Mouse (Mus musculus) activated CD4-positive, CD25-positive, alpha-beta regulatory T cell, adult 4 months (primary cell): ENCODE results near the gene Baiap2. TPM values are rescaled to one million over a fixed set of nuclear protein-coding genes. Genes with fewer than 3 reads are reported as not detected.

Experiments used
- ATAC-seq: one replicate; pipeline ENCODE4 v1.8.0; 2017
- polyA plus RNA-seq, 2 experiments: library from polyadenylated mRNA; unstranded; fragments of 100-300 nt; shearing (Covaris generic); gene quantifications; one replicate each; pipeline ENCODE4 v1.2.1; 2017

Baiap2 gene
- polyA plus RNA-seq, 2 experiments from 2014 or later = 6.9 to 12.0 TPM

DNA sequence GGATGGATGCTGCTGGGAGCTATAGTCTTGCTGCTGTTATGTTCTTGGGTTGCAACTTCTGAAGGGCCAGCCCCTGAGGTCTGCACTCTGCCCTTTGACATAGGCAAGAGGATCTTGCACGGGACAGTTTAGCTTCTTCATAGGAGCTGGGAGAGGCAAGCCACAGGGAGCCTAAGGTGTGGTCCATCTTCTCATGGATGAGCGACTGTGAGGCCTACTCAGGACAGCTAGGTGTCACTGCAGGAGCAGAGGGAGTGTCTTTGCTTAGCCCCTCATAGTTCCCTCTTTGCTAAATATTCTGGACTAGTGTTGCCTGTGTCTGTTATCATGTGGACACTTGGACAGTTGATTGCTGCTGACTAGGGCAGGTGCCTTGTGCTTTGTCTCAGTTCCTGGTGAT, 5.3 kb downstream of the Baiap2 start:
- no peak for ATAC-seq

DNA sequence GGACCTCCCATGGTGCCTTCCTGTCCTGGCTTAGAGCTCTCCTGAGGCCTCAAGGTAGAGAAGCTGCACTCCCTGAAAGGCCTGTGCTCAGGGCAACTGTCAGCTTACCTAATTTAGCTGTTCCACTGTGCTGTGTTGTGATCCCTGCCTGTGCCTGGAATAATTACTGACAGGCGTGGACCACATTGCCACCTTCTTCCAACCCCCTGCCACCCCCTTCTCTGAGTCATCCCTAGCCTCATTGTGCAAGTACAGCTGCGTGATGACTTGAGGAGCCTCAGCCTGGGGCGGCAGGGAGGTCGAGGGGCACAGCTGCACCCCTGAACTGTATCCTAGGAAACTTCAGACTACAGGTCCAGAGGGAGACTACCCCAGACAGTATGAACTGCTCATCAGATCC, 5.7 kb downstream of the Baiap2 start:
- ATAC-seq = no peak

DNA sequence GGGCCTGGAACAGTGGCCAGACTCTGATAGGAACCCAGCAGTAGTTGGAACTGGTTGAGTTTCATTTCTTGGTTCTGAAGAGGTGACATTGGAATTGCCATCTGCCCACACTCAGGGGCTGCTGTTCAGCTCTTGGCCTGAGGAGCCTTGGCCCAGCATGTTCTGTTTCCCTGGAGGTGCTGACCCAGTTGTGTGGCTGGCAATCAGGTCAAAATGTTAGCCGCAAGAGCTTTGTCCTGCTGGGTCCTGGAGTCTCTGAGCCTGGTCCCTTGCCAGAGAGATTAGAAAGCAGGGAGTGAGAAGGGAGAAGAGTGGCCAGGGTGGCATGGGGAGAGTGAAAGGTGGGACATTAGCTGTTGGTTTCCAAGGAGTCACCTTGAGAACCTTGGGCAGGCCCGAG, 6.2 kb downstream of the Baiap2 start:
- ATAC-seq = no peak

DNA sequence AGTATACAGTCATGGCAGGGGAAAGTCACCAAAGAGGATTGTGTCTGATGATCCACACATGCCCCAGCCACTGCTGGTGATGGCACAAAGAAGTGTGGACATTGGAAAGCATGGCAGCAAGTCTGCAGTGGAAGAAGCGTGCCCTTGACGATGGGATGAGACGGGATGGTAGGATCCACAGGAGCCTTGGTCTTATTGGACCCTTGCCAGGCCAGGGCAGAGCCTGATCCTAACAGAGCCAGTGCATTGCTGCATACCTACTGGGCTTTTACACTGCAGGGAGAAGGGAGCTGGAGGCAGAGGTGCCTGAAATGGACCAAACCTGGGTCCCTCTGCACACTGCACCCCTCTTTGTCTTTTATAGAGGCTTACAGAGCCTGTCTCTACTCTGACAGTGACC, 8.0 kb downstream of the Baiap2 start:
- ATAC-seq = no peak

DNA sequence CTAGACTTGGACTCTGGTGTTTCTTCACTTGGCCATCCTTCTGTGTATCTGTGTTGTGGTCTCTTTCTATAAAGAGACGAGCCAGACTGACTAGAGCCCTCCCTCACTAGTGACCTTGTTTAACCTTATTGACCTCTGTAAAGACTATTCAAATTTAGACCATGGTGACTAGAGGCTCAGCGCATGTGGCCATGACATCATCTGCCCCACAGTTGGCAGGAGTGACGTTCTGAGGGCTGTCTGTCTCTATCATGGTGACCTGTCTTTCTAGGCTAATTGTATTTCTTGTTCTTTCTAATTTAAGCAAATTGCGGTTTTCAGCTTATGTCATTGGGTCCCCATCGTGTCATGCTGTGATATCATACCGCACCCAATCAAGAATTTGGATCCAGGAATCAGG, 8.8 kb downstream of the Baiap2 start:
- ATAC-seq = no peak

DNA sequence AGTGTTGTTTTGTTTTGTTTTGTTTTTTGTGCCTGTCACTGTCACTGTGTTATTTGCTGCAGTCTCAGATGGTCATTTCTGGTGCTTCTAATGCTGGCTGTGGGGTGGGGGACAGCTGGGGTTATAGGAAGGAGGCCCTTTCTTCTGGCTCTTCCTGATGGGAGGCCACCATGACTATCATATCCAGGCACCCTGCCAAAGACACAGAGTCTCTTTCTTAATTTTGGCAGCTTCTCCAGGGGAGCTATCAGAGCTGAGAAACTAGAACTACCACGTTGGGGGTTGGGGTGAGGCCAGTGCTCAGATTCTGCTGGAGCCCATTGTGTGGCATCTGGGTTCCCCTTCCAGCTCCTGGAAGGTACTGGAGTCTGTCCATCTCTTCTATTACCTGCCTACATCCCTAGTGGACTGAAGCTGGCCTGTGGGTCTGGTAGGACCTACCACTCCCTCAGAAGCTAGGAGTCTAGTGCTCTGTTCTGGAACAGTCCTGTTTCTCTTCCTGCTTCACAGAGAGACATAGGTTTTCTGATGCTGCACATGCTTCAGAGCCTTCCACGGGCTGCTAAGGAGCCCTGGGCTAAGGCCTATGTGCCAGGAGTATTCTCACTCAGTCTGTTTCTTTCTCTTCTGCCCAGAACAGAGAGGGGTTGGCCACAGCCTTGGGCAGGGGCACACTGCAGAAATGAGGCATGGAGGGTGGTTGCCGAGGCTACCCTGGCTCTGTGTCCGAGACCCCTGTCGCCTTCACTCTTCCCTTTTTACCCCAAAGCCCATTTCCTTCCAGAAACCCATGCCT, 10.1 kb downstream of the Baiap2 start:
- ATAC-seq = no peak

DNA sequence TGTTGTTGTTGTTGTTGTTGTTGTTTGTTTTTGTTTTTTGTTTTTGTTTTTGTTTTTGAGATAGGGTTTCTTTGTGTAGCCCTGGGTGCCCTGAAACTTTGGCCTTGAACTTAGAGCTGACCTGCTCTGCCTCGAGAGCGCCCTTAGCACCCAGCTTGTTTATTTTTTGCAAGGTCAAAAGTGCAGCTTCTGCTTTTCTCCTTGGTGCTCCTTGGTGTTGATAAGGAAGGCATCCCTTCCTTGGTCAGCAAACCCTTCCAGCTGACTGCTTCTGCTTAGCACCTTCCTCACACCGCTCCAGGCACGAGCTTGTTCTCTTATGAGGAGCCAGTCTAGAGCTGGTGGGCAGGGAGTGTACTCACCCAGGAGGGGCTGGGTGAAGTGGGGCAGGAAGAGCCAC, 11.7 kb downstream of the Baiap2 start:
- no peak for ATAC-seq

DNA sequence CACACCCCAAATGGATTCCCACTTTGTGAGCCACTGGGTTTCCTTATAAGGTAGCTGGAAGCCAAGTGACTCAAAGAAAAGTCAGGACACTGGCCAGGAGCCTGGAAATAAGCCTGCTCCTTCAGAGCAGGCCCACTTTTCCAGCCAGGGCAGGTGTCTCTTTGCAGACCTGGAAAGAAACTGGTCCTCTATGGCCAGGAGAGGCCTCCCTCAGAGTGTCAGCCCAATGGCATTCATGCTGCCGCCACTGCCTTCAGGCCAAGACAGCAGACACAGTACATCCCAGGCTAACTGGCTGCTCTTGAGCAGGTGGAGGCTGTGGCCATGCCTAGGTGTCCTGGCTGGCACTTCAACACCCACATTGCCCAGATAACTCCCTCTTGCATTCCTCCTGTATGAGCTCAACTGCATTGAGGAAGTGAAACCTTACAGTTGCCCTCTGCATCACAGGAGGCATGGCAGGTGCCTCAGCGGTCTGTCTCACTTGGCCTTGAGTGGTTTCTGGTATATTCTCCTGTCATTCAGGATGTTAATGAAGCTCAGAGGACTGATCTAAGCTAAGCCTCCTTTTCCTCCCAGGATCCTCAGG, 12.3 kb downstream of the Baiap2 start:
- no peak for ATAC-seq

DNA sequence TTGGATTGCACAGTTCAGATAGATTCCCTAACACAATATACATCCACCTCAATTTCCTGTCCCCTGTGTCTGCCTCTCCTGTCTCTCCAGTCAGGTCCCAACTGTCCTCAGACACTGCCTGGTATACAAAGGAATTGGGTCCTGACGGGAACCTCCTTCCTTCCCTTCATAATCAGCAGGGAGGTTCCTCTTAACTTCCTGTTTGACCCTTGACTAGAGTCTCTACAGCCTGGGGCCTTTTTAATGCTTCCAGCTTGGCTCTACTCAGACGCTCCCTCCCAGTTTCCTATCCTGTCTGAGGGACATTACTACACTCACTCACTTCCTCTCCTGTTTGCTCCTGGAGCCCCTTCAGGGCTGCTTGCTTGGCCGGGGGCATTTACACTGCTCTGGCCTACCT, 12.9 kb downstream of the Baiap2 start:
- ATAC-seq = no peak

DNA sequence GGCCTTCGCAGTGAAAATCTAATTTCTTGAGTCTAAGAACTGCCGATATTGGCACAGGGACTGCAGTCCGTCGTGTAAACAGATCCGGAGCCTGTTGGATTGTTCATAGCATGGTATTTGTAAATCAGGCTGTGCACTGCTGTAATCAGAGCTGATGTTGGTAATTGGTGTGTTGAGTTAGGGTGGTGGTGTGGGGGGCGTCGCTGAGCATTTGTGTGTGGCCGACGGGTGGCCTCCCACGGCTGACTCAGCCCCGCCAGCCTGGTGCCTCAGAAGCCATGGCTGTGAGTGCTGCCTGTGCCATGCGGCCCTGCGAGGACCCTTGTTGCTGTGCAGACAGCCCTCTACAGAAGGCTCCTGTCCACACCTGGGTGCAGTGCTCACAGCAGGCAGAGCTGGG, 14.0 kb downstream of the Baiap2 start:
- ATAC-seq = no peak

DNA sequence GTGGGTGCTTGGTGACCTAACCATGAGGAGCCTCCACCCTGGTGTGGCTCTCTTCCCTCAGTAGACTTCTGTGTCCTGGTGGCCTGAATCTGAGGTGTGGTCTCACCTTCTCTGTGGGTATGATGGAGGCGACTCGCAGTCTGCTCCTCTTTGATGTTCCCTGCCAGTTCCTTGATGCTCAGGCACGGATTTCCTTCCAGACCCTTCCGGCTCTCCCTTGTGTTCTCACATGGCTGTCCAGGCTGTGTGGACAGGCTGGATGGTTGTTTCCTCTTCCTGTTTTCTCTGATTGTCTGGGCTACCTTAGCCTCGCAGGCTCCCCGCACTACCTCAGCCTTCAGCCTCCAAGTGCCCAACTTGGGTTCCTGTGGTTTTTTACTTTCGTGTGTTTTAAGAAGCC, 16.3 kb downstream of the Baiap2 start:
- no peak for ATAC-seq

DNA sequence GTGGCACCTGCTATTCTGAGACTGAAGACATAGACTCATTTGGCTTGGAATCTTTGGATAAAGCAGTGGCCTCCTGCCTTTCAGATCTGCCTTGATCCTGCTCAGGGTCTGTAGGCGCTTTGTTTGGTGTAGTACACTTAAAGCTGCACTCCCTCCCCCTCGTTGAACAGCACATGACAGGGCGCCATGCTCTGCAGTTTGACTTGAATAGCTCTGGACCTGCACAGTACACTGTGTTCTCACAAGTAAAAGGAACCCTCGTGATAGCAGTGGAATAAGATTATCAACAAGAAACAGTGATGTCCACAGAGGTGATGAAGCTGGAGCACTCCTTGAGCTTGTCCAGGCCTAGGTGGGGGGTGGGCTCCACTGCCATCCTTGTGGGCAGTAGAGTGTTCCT, 17.2 kb downstream of the Baiap2 start:
- no peak for ATAC-seq

DNA sequence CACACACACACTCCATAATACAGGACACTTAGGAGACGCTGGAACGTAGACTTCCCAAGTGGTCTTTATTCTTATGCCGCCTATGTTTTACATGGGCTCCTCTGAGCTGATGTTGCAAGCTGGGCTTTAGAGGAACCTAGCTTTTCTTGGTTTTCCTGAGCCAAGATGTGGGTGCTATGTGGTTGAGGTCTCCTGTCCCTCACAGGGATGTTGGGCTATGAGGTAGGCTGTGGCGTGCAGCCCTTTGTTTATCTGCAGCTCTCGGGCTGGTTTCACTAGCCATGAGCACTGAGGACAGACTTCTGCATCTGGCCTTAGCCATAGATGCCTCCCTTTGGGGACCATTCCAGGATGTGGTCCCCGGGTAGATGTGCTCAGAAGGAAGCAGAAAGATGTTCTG, 18.1 kb downstream of the Baiap2 start:
- ATAC-seq = no peak

DNA sequence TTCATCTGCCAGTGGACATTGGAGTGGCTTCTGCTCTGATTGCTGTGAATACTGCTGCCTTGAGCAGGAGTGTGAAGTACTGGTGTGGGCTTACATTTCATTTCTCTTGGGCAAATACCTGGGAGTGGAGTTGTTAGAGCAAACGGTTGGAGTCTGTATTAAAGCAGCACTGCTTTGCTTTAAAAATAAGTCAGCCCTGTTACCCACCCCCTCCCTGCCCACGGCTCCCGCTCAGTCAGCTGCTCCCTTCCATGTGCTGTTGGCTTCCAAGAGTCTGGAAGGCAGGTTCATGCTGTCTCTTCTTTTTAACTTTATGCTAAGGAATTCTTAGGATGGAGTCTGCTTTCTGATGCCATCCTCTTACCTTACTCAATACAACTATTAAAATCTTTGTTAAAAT, 18.9 kb downstream of the Baiap2 start:
- ATAC-seq = no peak

DNA sequence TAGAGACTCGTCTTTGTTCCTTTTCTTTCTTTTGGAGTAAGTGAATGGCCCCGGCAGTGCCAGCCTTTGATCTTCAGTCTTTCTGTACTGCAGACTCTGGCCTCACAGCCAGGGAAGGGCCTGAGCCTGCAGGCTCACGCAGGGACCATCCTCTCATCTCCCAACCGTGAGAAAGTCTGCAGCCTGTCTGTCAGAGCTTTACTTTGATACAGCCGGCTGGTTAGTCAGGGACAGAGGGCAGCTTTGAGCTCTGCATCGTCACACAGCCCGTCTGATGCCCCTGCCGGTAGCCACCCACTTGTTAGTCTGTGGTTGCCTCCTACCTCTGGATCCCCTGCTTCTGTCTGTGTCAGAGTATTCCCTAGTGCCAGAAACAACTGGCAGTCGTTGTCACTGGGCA, 22.5 kb downstream of the Baiap2 start:
- ATAC-seq = no peak

DNA sequence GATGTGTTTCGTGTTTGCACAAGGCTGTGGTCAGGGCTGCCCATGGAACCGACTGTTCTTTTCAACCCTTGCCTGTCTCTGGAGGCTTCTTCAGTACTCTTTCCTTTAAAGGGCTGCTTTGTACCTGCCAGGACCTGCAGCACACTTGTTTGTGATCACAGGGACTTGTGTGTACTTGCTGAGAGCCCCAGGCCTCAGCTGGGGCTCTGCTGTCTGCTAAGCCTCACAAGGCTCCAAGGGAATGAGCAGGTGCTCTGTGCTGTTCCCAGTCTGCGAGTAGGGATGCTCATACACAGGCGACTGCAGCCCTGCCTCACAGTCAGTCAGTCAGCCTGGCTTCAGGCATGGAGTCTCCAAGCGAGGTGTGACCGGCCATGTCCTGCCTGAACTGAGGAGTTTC, 23.7 kb downstream of the Baiap2 start:
- no peak for ATAC-seq

DNA sequence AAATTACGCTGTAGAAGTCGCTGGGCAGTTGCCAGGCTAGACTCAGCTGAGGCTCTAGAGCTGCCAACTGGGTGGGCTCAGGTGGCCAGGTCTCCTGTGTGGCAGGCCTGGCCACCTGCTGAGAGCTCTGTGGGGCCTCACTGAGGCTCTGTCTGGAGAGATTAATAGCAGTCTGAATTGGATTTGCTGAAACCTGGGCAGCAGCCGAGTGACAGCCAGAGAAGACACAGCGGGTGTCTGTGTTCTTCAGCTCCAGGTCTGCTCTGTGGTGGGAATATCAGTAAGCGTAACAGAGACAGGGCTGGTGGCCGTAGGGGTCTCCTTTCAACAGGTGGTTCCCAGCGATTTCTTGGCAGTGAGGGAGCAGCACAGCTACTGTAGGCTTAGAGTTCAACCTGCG, 24.8 kb downstream of the Baiap2 start:
- ATAC-seq = no peak

DNA sequence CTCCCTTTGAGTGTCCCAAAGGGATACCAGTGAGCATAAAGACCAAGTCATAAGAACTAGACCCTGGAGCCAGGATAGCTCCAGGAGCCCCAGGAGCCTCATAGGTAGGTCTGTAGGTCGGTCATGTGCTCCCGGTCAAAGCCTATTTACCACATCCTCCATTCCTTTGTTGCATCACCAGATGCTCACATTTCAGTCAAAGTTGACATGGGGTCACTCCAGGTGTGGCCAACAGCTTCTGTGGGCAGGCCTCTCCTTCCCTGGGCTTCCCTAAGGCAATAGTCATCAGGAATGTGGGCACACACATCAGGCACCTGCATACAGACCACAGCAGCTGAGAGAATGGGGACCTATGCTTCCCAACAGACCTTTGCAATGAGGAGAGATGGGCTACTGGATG, 25.3 kb downstream of the Baiap2 start:
- ATAC-seq = no peak

DNA sequence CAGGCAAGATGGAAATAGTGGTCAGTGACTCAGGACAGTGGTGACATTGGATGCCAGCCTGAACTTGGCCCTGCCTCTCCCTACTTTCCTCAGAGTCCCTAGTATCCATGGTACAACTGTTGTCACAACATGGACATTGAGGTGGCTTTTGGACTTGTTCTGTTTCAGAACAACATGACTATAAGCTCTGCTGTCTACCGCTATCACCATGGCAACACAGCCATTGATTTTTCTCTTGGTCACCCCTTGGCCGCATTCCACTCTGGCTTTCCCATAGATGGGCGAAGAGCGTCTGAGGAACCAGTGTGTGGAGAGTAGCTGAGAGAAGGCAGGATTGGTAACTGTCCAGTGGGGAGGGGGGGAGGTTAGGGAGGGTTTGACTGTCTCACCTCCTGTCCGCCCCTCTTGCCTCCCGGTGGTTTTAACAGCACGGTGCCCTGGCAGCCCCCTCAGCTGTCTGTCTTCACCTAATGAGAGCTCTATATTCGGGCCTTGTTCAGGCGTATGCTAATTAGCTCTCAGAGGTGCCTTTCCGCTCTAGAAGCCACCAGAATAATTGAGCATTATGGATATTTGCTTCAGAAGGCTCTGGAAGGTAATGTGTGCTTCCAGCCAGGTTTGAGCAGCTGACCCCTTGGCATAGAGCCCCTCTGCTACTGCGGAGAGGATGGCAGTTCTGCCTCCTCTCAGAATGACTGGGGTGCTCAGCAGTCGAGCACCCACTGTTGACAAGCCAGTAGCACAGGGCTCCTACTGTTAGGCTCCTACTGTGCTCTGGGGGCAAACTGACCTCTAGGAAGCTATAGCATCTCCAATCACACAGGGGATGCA, 27.7 kb downstream of the Baiap2 start:
- ATAC-seq = no peak

DNA sequence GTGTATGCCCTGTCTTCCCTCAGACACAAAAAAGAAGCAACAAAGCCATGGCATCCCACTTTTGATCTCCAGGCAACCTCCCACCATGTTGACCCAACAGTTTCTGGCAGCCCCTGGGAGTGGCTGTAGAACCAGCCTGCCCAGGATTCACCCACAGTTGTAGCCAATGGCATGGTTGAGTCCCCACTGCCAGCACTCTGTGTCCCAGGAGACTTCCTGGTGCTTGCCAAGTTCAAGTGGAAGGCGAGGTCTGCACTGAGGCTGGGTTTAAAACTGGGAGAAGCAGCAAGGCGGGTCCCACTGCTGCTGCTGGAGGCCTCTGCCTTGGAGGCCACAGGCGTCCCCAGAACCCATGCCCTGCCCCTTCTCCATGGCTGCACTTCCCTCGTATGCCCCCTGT, 31.2 kb downstream of the Baiap2 start:
- no peak for ATAC-seq

DNA sequence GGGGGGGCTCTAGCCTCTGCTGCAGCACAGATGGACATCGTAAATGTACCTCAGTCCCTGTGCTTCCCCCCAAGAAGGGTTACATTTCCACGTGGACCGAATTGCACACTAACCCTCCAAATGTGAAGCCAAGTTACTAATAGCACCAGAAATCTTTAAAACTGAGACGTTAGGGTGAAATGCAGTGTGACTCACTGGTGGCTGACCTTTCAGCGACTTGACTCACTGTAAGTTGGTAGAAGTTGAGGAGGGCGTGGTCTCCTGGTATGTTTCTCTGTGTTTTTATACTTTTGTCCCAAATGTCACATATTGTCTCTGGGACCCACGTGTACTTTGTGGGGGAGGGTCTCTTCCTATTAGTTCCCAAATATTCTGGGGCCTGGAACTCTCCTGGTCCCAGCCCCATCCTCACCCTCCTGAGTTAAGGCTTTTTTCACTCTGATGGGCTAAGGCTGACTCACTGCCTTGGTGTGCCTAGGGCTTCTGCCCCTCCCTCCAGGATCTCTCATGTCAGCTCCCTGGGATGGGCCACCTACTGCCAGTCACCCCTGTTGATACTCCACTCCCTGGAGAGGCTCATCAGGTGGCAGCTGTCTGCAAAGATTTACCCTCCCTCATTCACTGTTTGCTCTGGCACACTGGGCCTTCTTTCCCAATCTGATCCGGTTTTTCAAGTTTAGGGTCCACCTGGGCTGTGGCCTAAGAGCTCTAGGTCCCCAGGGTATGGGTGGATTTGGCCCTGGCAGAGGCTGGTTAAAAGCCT, 33.4 kb downstream of the Baiap2 start:
- ATAC-seq = no peak

DNA sequence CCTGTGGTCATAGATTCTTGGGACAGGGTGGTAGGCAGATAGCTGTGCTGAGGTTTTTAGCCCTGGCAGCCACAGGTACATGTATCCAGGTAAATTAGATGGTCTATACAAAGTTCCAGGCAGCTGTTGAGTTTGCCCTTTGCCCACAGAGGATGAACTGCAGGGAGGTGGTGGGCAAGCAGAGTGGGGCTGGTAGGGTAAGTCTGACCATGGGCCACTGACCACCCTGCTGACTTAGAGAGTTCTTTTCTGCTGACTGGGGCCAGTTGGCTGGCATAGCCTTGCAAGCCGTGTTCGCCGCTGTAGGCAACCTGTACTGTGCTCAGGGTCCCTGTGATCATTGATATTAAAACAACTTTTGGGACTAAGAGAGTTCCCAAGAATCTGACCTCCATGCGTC, 36.1 kb downstream of the Baiap2 start:
- ATAC-seq = no peak
